Mouse (Mus musculus) right cerebral cortex, postnatal 36 days (tissue): ENCODE measurements around the gene Itga6.

ENCODE experiments used
- DNase-seq, 2 experiments: peaks; one replicate each; pipeline ENCODE4 v3.0.0; 2022; ENCODE audit warnings: low spot score in 2 of 2, mixed read lengths in 1 of 2

Gene Itga6

GRCm38 (mm10) chr2:71730623-71731612, 14.5 kb upstream of the Itga6 start:
- peak in 1 of 2 experiments; percentile 5 for DNase-seq

- DNase-seq, result no peak
Measured at GRCm38 (mm10) chr2:71734792-71735392, 10.5 kb upstream of the Itga6 start.

DNA sequence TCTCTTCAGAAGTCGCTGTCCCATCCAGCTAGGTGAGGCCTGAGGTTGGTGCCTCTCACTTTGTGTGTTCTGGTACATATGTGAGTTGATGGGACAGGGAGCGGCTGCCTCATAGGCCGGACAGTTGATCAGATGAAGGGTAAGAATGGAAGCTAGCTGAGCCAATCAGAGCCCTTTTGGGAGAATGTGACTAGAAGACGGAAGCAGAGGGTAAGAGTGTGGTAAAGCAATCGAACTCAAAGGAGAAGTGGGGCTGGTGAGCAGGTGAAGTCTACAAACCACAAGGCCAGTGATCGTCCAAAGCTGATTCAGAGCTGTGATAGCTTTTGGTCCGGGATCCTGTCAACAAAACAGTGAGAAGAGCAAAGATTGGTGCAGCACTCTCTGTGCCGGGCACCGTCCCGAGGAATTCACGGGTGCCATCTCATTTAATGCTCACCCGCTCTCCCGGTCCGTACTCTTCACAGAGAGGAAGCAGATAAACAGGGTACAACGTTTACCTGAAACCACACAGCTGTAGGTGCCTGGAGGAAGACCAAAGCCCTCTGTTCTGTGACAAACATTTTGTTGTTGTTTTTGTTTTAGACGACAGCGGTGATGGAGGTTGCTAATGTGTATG, 9.8 kb upstream of the Itga6 start:
- no peak for DNase-seq

GRCm38 (mm10) chr2:71736213-71736612, 9.2 kb upstream of the Itga6 start:
- no peak for DNase-seq

DNA sequence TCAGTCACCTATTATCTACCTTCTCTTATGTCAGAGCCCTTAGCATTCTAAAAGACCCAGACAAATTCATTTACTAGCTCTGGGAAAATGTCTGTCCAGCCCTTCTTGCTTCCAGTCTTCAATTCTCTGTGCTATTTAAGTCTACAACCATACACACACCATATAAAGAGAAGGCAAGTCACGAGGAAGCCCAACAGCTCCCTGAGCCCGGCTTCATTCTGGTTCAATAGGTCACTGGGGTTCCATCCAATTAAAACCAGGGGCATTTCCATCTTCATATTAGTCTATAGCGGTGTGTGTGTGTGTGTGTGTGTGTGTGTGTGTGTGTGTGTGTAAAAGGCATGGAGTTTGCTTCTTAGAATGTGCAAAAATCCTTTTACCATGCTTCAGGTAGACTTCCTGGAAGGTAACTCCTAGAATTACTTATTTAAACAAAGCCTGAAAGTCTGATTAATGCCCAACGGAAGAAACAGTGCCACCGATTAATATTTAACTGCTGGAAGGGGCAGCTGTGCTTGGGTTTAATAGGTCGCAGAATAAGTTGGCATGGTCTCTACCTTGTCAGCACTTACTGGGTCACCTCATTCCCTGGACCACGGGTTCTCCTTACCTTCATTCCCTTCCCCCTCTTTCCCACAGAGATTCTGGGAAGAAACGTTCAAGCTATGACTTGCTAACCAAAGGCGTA, 6.1 kb upstream of the Itga6 start:
- no peak for DNase-seq

GRCm38 (mm10) chr2:71742557-71742956, 2.9 kb upstream of the Itga6 start:
- no peak for DNase-seq

- DNase-seq, result no peak
Measured at GRCm38 (mm10) chr2:71743377-71743776, 2.0 kb upstream of the Itga6 start.

- no peak for DNase-seq
Measured at GRCm38 (mm10) chr2:71744320-71744719, 1.1 kb upstream of the Itga6 start.

- peak in 1 of 2 experiments; percentile 16 for DNase-seq
Measured at GRCm38 (mm10) chr2:71744861-71745507, 432 bp upstream of the Itga6 start.

DNA sequence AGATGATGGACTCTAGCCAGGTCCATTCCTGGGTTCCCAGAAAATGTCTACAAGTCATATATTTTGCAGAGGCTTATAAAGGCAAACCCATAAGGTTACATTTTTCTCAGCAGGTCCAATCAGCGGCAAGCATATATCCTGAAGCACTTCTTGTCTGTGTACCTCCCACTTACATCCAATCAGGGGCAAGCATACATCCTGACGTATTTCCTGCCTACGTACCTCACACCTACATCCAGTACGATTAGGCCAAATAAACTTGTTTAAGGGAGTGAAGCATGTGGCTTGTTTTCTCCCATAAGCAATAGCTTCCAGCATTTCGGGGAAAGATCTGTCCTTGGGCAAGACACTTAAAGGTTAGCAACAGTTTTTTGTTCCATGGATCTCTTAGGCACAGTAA, 3.0 kb downstream of the Itga6 start:
- no peak for DNase-seq

GRCm38 (mm10) chr2:71749367-71750086, 4.1 kb downstream of the Itga6 start:
- DNase-seq, result no peak

- DNase-seq, result no peak
Measured at GRCm38 (mm10) chr2:71750087-71750453, 4.7 kb downstream of the Itga6 start.

DNA sequence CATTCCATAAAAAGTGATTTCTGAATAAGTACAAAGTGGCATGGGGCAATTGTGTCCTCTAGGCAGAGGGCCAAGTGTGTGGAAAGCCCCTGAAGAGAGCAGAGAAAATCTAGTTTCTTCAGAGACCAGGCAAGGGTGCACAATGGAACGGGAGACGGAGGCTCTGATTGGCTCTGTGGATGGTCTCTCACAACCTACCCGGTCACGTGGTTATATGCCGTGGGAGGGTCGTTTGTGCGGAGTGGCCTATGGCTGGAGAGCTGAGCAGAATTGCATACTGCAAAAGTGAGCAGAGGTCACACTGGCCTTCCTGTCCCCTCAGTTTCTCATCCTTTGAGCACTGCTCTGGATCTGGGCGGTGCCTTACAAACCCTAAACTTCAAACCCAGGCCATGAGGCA, 5.9 kb downstream of the Itga6 start:
- DNase-seq, result no peak

DNA sequence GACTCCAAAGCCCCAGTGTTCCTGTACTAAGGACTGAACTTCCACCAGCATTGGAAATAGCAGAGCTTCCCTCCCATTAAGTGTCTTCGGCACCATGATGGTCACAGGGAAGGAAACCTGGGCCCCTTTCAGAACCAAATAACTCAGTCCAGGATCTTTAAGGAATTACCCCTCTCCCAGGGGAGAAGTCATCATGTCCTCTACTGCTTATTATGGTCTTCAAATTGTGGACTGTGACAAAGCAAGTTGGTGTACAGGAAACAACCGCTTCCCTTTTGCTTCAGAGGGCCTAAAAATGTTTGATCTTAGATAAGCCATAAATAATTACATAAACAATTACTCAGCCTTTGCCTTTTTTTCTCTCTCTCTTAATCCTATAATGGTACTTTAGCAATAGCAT, 6.4 kb downstream of the Itga6 start:
- no peak for DNase-seq

DNA sequence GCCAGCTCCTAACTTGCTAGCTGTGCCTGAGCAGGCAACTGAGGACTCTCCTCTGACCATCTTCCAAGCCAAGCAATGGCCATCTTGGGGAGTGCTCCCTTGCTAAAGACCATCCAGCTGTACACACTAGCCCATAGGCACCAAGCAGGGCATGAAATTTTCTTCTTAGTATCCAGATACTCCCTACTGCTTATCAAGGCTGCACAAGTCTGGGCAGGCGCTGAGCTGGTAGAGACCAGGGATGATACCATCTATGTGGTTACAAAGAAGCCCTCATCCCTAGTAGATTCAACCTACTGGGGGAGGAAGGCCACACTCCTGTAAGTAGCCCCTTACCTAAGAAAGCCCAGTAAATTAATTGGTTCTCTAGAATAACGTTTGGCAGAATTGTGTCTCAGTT, 7.0 kb downstream of the Itga6 start:
- DNase-seq, result no peak

- no peak for DNase-seq
Measured at GRCm38 (mm10) chr2:71753161-71753560, 7.7 kb downstream of the Itga6 start.

DNA sequence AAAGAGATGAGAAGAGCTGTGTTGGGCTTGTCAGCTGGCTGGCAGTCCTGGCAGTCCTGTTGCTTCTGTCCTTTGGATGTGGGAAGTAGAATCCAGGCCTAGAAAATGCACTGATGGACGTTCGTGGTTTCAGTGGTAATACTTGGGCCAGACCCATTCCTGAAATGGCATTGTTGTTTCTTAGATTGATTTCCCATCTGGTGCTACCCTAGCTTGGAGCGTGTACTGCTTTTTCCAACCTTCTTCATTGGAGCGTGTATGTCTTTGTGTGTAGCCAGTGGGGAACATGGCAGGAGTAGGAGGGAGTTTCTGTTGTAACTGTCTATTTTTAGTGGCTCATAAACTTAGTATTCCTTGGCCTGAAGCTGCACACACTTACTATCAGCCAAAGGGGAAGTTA, 10.3 kb downstream of the Itga6 start:
- DNase-seq, result no peak

DNA sequence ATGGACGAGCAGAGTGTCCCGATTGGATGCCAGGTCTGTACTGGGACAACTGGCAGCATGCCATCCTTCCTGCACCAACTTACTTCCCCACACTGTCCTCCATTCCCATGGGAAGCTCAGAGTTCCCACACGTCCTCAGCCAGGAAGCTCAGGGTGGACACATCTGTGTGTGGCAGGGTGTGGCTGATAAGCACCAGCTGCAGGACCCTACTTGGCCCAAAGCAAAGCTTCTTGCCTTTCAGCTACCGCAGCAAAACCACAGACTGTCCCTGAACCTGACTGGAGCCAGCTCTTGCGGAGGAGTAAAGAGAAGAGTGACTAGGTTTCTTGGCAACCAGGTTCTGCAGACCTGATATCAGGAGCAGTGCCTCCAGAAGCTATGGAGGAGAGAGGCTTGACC, 11.7 kb downstream of the Itga6 start:
- no peak for DNase-seq

DNA sequence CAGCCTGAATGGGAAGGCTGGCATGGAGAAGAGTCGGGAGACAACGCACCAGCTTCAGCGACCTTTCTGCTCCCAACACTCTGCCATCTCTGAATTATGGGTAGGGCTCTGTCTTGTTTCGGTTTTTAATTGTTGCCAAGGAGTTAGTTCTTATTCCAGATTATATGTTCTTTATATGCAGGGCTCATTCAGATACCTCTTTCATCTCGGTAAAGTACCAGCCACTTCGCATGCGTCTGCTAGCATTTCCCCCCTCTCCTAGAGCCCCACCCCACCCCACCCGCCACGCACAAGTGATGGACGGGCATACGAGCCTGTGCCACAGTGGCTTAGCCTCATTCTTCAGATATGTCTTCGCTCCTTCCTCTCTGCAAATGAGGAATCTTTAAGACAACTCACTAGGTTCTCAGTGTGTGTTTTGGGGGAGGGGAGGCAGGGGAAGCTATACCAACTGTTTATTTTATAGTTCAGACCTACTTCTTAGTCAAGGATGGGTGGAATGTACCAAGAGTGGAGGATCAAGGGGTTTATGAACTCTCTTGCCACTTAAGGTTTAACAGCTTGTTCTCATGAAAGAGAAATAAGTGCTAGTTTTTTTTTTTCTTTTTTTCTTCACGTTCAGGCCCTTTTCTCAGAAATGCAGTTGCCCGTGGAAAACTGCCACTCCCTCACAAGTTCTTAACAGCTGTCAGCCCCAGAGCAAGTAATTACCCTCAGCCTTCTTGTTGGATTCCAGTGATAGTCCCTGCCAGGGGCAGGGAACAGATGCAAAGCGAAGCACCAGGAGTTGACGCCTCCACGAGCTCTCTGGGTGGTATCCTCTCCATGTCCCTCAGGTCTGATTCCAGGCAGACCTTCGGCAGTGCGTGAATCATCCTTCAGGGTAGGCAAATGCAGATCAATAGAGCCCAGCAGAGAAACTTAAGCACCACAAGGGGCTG, 13.4 kb downstream of the Itga6 start:
- no peak for DNase-seq

DNA sequence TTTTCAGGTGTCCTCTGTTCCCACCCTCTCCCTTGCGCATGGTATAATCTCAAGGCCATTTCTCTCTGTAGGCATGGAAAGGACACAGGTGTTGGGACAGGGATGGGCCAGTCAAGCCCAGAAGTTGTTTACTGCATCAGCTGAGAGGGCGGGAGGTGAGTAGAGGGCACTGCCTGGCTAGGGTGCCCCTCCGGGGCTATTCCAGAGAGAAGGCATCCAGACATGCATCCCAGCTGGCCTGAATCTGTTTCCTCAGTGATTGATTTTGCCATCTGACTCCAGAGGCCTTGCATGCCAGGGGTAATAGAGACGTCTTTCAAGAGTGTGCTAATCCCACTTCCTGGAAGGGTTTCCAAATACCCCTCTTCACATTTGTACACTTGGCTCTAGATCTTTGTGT, 14.7 kb downstream of the Itga6 start:
- no peak for DNase-seq
